Mouse (Mus musculus) MEL (cell line): ENCODE measurements around the gene Ganab. TPM values are rescaled to one million over a fixed set of nuclear protein-coding genes. Genes with fewer than 3 reads are reported as not detected.

ENCODE experiments used
- DNase-seq: peaks from one replicate; pipeline ENCODE4 v3.0.0; 2011; ENCODE audit warnings: low read depth, low spot score
- H3K27ac ChIP-seq: 2 replicates; pipeline ENCODE4 v1.5.1; 2012; ENCODE audit warnings: low read depth, mild to moderate bottlenecking, control low read depth, low read length, moderate library complexity; ENCODE audit not compliant: control insufficient read depth
- H3K27me3 ChIP-seq, 2 experiments: fragments of 150-350 bp in 1 of 2; sonication (generic) in 1 of 2; 2 replicates each; pipeline ENCODE4 v1.6.1; 2012; ENCODE audit warnings: low read length in 2 of 2, mild to moderate bottlenecking in 2 of 2, improper control_type of control experiment in 1 of 2, moderate library complexity in 1 of 2; ENCODE audit not compliant: insufficient read depth in 2 of 2, control insufficient read depth in 1 of 2
- H3K36me3 ChIP-seq, 2 experiments: 2 replicates each; pipeline ENCODE4 v1.6.1; 2012 to 2014; ENCODE audit warnings: low read length in 2 of 2, improper control_type of control experiment in 1 of 2, inconsistent platforms in 1 of 2, mild to moderate bottlenecking in 1 of 2; ENCODE audit not compliant: insufficient read depth in 2 of 2, control insufficient read depth in 1 of 2
- H3K4me1 ChIP-seq, 2 experiments: fragments of 150-350 bp in 1 of 2; sonication (generic) in 1 of 2; 2 replicates each; pipeline ENCODE4 v1.6.1; 2012; ENCODE audit warnings: low read length in 2 of 2, improper control_type of control experiment in 1 of 2, mild to moderate bottlenecking in 1 of 2; ENCODE audit not compliant: insufficient read depth in 2 of 2, control insufficient read depth in 1 of 2
- H3K4me3 ChIP-seq, 2 experiments: fragments of 150-350 bp in 1 of 2; sonication (generic) in 1 of 2; 2 replicates each; pipeline ENCODE4 v1.5.1; 2012; ENCODE audit warnings: low read depth in 2 of 2, low read length in 2 of 2, mild to moderate bottlenecking in 2 of 2, moderate library complexity in 2 of 2, control low read depth in 1 of 2, improper control_type of control experiment in 1 of 2; ENCODE audit not compliant: control insufficient read depth in 1 of 2, insufficient read depth in 1 of 2
- H3K79me2 ChIP-seq: 2 replicates; pipeline ENCODE4 v1.6.1; 2012; ENCODE audit warnings: mild to moderate bottlenecking, low read length, moderate library complexity; ENCODE audit not compliant: control insufficient read depth, poor library complexity, insufficient read depth
- H3K9ac ChIP-seq: 2 replicates; pipeline ENCODE4 v1.6.1; 2012; ENCODE audit warnings: low read depth, mild to moderate bottlenecking, control low read depth, low read length, moderate library complexity; ENCODE audit not compliant: control insufficient read depth, poor library complexity, severe bottlenecking
- H3K9me3 ChIP-seq: fragments of 150-350 bp; sonication (generic); replicated peaks from 2 replicates; pipeline ENCODE4 v1.6.1; 2012; ENCODE audit warnings: mild to moderate bottlenecking, low read length, improper control_type of control experiment, moderate library complexity; ENCODE audit not compliant: insufficient read depth
- BHLHE40 ChIP-seq: IDR thresholded peaks from 2 replicates; pipeline ENCODE4 v1.6.1; 2012; ENCODE audit warnings: low read depth, mild to moderate bottlenecking, inconsistent platforms, low read length, improper control_type of control experiment, borderline replicate concordance
- CHD2 ChIP-seq: IDR thresholded peaks from 2 replicates; pipeline ENCODE4 v1.6.1; 2011; ENCODE audit warnings: low read length, improper control_type of control experiment
- E2F4 ChIP-seq: IDR thresholded peaks from 2 replicates; pipeline ENCODE4 v1.6.1; 2011; ENCODE audit warnings: low read depth, low read length, improper control_type of control experiment, borderline replicate concordance
- ELF1 ChIP-seq: IDR thresholded peaks from 2 replicates; pipeline ENCODE4 v1.6.1; 2014; ENCODE audit warnings: low read depth, mild to moderate bottlenecking, inconsistent platforms, low read length, improper control_type of control experiment, moderate library complexity
- GATA1 ChIP-seq: IDR thresholded peaks from 2 replicates; pipeline ENCODE4 v1.6.1; 2011; ENCODE audit warnings: low read depth, low read length, improper control_type of control experiment
- HCFC1 ChIP-seq: IDR thresholded peaks from 2 replicates; pipeline ENCODE4 v1.6.1; 2012; ENCODE audit warnings: low read depth, mild to moderate bottlenecking, inconsistent platforms, low read length, improper control_type of control experiment, moderate library complexity
- JUND ChIP-seq: IDR thresholded peaks from 2 replicates; pipeline ENCODE4 v1.6.1; 2011; ENCODE audit warnings: low read depth, mild to moderate bottlenecking, improper control_type of control experiment, low read length
- KAT2A ChIP-seq: conservative IDR thresholded peaks from 2 replicates; pipeline ENCODE4 v1.6.1; 2012; ENCODE audit warnings: low read depth, low read length, improper control_type of control experiment, inconsistent platforms
- MAFK ChIP-seq: IDR thresholded peaks from 2 replicates; pipeline ENCODE4 v1.6.1; 2011; ENCODE audit warnings: low read depth, mild to moderate bottlenecking, low read length, improper control_type of control experiment, borderline replicate concordance
- MAX ChIP-seq: IDR thresholded peaks from 2 replicates; pipeline ENCODE4 v1.6.1; 2011; ENCODE audit warnings: low read length, improper control_type of control experiment
- MAZ ChIP-seq: IDR thresholded peaks from 2 replicates; pipeline ENCODE4 v1.6.1; 2012; ENCODE audit warnings: low read depth, mild to moderate bottlenecking, inconsistent platforms, low read length, improper control_type of control experiment
- MXI1 ChIP-seq: IDR thresholded peaks from 2 replicates; pipeline ENCODE4 v1.6.1; 2011; ENCODE audit warnings: mild to moderate bottlenecking, low read depth, low read length, improper control_type of control experiment
- MYB ChIP-seq: IDR thresholded peaks from 2 replicates; pipeline ENCODE4 v1.6.1; 2011; ENCODE audit warnings: mild to moderate bottlenecking, low read depth, low read length, improper control_type of control experiment
- MYC ChIP-seq: IDR thresholded peaks from 2 replicates; pipeline ENCODE4 v1.6.1; 2011; ENCODE audit warnings: low read depth, mild to moderate bottlenecking, low read length, improper control_type of control experiment, moderate library complexity
- NELFE ChIP-seq: IDR thresholded peaks from 2 replicates; pipeline ENCODE4 v1.6.1; 2011; ENCODE audit warnings: low read depth, low read length, improper control_type of control experiment
- NRF1 ChIP-seq: IDR thresholded peaks from 2 replicates; pipeline ENCODE4 v1.6.1; 2014; ENCODE audit warnings: low read depth, mild to moderate bottlenecking, inconsistent platforms, low read length, improper control_type of control experiment, moderate library complexity; ENCODE audit not compliant: poor library complexity, insufficient read depth, severe bottlenecking
- POLR2A ChIP-seq, 2 experiments: IDR thresholded peaks; 2 replicates each; pipeline ENCODE4 v1.6.1; 2011 to 2012; ENCODE audit warnings: low read length in 2 of 2, mild to moderate bottlenecking in 2 of 2, control low read depth in 1 of 2, improper control_type of control experiment in 1 of 2, low read depth in 1 of 2, moderate library complexity in 1 of 2; ENCODE audit not compliant: control insufficient read depth in 1 of 2, insufficient read depth in 1 of 2, poor library complexity in 1 of 2
- POLR2AphosphoS5 ChIP-seq: IDR thresholded peaks from 2 replicates; pipeline ENCODE4 v1.6.1; 2012; ENCODE audit warnings: low read depth, borderline replicate concordance, mild to moderate bottlenecking, inconsistent platforms, low read length, moderate library complexity, mixed read lengths
- RCOR1 ChIP-seq: IDR thresholded peaks from 2 replicates; pipeline ENCODE4 v1.6.1; 2012; ENCODE audit warnings: low read depth, mild to moderate bottlenecking, inconsistent platforms, low read length, improper control_type of control experiment
- SIN3A ChIP-seq: IDR thresholded peaks from 2 replicates; pipeline ENCODE4 v1.6.1; 2012; ENCODE audit warnings: low read length, improper control_type of control experiment, inconsistent platforms
- SMC3 ChIP-seq: IDR thresholded peaks from 2 replicates; pipeline ENCODE4 v1.6.1; 2011; ENCODE audit warnings: low read depth, low read length, improper control_type of control experiment
- TAL1 ChIP-seq: IDR thresholded peaks from 2 replicates; pipeline ENCODE4 v1.6.1; 2012; ENCODE audit warnings: mild to moderate bottlenecking, inconsistent platforms, low read length, moderate library complexity, mixed read lengths
- TBP ChIP-seq: IDR thresholded peaks from 2 replicates; pipeline ENCODE4 v1.8.0; 2011; ENCODE audit warnings: low read depth, low read length, improper control_type of control experiment
- UBTF ChIP-seq: IDR thresholded peaks from 2 replicates; pipeline ENCODE4 v1.6.1; 2012; ENCODE audit warnings: low read depth, mild to moderate bottlenecking, inconsistent platforms, low read length, improper control_type of control experiment, moderate library complexity, borderline replicate concordance; ENCODE audit not compliant: insufficient read depth
- USF1 ChIP-seq: IDR thresholded peaks from 2 replicates; pipeline ENCODE4 v1.6.1; 2014; ENCODE audit warnings: low read depth, mild to moderate bottlenecking, inconsistent platforms, low read length, improper control_type of control experiment, moderate library complexity
- USF2 ChIP-seq, 2 experiments: IDR thresholded peaks; 2 replicates each; pipeline ENCODE4 v1.6.1; 2011 to 2012; ENCODE audit warnings: improper control_type of control experiment in 2 of 2, low read length in 2 of 2, borderline replicate concordance in 1 of 2, inconsistent platforms in 1 of 2, low read depth in 1 of 2, mild to moderate bottlenecking in 1 of 2; ENCODE audit not compliant: insufficient read depth in 1 of 2
- ZKSCAN1 ChIP-seq: IDR thresholded peaks from 2 replicates; pipeline ENCODE4 v1.6.1; 2012; ENCODE audit warnings: low read depth, mild to moderate bottlenecking, inconsistent platforms, low read length, improper control_type of control experiment, moderate library complexity
- ZMIZ1 ChIP-seq: IDR thresholded peaks from 2 replicates; pipeline ENCODE4 v1.6.1; 2012; ENCODE audit warnings: low read depth, mild to moderate bottlenecking, inconsistent platforms, low read length, improper control_type of control experiment, moderate library complexity
- ZNF384 ChIP-seq: IDR thresholded peaks from 2 replicates; pipeline ENCODE4 v1.6.1; 2012; ENCODE audit warnings: low read depth, mild to moderate bottlenecking, inconsistent platforms, low read length, improper control_type of control experiment
- polyA plus RNA-seq, 2 experiments: library from polyadenylated mRNA; stranded (reverse) in 1 of 2; unstranded in 1 of 2; fragments of >175 nt in 1 of 2; fragments of >200 nt in 1 of 2; gene quantifications; 2 replicates each; pipeline versions ENCODE4 v1.2.1 to v1.2.4; 2012; ENCODE audit warnings: low replicate concordance in 2 of 2, low read depth in 1 of 2; ENCODE audit not compliant: insufficient read length in 2 of 2, insufficient read depth in 1 of 2, missing spikeins in 1 of 2
- total RNA-seq: library from RNA; depleted of rRNA; stranded (reverse); fragments of 300-350 nt; gene quantifications from 2 replicates; pipeline ENCODE4 v1.2.3, GENCODE M21; 2012

Ganab gene
- total and polyA plus RNA-seq, 3 experiments = 122 to 123 TPM; not detected in 1

GRCm38 (mm10) chr19:8919684-8920072 is 21.8 kb downstream of the Ganab start:
- peak overlapping the region; percentile 92 for H3K9ac ChIP-seq
- TF ChIP-seq ZMIZ1 = no peak; the same call in 1 of the 2 replicates
- no peak for TF ChIP-seq MAZ
- TF ChIP-seq NELFE = no peak
- TF ChIP-seq NRF1 = no peak
- TF ChIP-seq SMC3 = no peak
- no peak for TF ChIP-seq MYC
- no peak for TF ChIP-seq ZKSCAN1
- no peak for TF ChIP-seq UBTF
- no peak for TF ChIP-seq E2F4
- no peak for TF ChIP-seq MAX
- no peak for TF ChIP-seq TBP
- no peak for TF ChIP-seq CHD2
- no peak for TF ChIP-seq SIN3A
- no peak for TF ChIP-seq POLR2A (IDR thresholded peaks at IDR 0.05; ENCODE audit: control insufficient read depth in 1 of 2, insufficient read depth in 1 of 2, low read depth in 1 of 2, low read length in 2 of 2, poor library complexity in 1 of 2)
- TF ChIP-seq MAFK = no peak
- TF ChIP-seq BHLHE40 = no peak
- TF ChIP-seq GATA1 = no peak
- TF ChIP-seq TAL1 = no peak
- TF ChIP-seq MYB = no peak
- no peak for TF ChIP-seq RCOR1
- TF ChIP-seq, all 39 proteins: peak for 0
- Histone ChIP-seq H3K4me3 (peak overlapping the region; percentile 83 to 91), H3K79me2 (peaks cover 16% of the 10 kb centered on the region), H3K27me3 (no peaks in the 10 kb centered on the region), H3K36me3 (peaks cover 1 to 13% of the 10 kb centered on the region in 2 experiments), H3K4me1 (peaks cover 8 to 10% of the 10 kb centered on the region in 2 experiments; a peak in 3 of 4 replicates), H3K27ac (peak overlapping the region; percentile 88), H3K9me3 (no peaks in the 10 kb centered on the region)
- no peak for DNase-seq

DNA sequence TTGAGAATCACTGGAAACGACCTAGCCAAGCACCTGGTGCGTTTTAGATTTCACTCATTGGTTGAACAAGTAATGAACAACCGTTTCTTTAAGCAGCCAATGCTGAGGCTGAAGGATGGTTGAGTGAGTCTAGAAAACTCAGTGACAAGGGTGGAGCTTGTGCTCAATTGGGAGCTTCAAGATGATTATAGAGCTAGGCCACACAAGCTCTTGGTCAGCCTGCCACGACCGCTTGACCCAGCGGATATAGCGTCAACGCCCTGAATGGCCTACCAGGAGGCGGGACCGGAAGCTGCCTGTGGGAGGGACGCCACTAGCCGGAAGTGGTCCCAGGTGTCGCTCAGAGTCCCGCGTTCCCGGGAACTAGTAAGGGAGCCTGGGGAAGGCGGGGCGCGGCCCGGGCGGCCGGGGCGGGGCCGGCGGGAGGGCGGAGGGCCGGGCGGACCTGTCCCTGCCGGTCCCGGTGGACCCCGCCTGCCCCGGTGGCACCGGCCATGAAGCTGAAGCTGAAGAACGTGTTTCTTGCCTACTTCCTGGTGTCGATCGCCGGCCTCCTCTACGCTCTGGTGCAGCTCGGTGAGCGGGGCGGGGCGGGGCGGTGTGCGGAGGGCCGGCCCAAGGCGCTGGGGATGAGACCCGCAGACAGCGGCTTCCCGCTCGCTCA is 22.3 kb downstream of the Ganab start, which contains the start of gene B3gat3:
TSS of gene B3gat3 (plus strand) at position 302 of the 664 bp plus-strand sequence.
- Histone ChIP-seq H3K36me3 (peaks cover 1 to 13% of the 10 kb centered on the region in 2 experiments; a peak in 3 of 4 replicates), H3K79me2 (peaks cover 16% of the 10 kb centered on the region), H3K9me3 (no peaks in the 10 kb centered on the region), H3K9ac (peak within 1 kb of the TSS; percentile 92), H3K27me3 (no peaks in the 10 kb centered on the region), H3K4me1 (peaks cover 8 to 10% of the 10 kb centered on the region in 2 experiments; a peak in 3 of 4 replicates), H3K4me3 (peak within 1 kb of the TSS; percentile 83 to 91), H3K27ac (peak within 1 kb of the TSS; percentile 88)
- peak; percentile 91 for DNase-seq
- TF ChIP-seq USF1 (0 out of 2 replicates have a peak, but pooled peaks have one; percentile 12), KAT2A (no peak; the same call in 1 of the 2 replicates), MYC (peak; percentile 43; the same call in 1 of the 2 replicates), ZNF384 (no peak), JUND (no peak), E2F4 (0 out of 2 replicates have a peak, but pooled peaks have one; percentile 53), RCOR1 (no peak), ZKSCAN1 (no peak), USF2 (IDR thresholded peaks at IDR 0.05; ENCODE audit: borderline replicate concordance in 1 of 2, insufficient read depth in 1 of 2, low read depth in 1 of 2, low read length in 2 of 2) (no peak), POLR2A (IDR thresholded peaks at IDR 0.05; ENCODE audit: control insufficient read depth in 1 of 2, insufficient read depth in 1 of 2, low read depth in 1 of 2, low read length in 2 of 2, poor library complexity in 1 of 2) (peak; percentile 47 to 90; a peak in 3 of 4 replicates), MXI1 (no peak; the same call in 1 of the 2 replicates), ELF1 (peak; percentile 81), CHD2 (no peak), UBTF (no peak), POLR2AphosphoS5 (no peak), HCFC1 (peak; percentile 83), MAZ (peak; percentile 49; the same call in 1 of the 2 replicates)
